Mouse (Mus musculus) gastrocnemius, postnatal 10 days (tissue): Measurements from ENCODE around the gene Hdgfl2. TPM values are rescaled to one million over a fixed set of nuclear protein-coding genes. Genes with fewer than 3 reads are reported as not detected.
A peak's percentile ranks its signal among the peaks of the same experiment; 100 is the strongest.
"Not testable (repeated sequence)": the region's sequence is repeated elsewhere in the genome, so short reads cannot be mapped to it uniquely, and the experiment has no call there.

Experiments used
- DNase-seq: peaks from one replicate; pipeline ENCODE4 v3.0.0; 2021; ENCODE audit warnings: mixed read lengths
- total RNA-seq, 2 experiments: library from RNA; stranded (reverse); gene quantifications; 2 replicates each; pipeline ENCODE4 v1.2.3; 2021

Hdgfl2 gene
- total RNA-seq, 2 experiments from 2014 or later = 37.7 to 45.7 TPM

GRCm38 (mm10) chr17:56103465-56104285, 24.2 kb downstream of the Hdgfl2 start:
- DNase-seq = no peak

GRCm38 (mm10) chr17:56104821-56105220, 25.4 kb downstream of the Hdgfl2 start:
- not testable (repeated sequence) for DNase-seq

GRCm38 (mm10) chr17:56106436-56106835, 27.0 kb downstream of the Hdgfl2 start:
- DNase-seq = not testable (repeated sequence)

- DNase-seq = no peak
These were observed 27.5 kb downstream of the Hdgfl2 start for GRCm38 (mm10) chr17:56106981-56107380.

- DNase-seq = no peak
These were observed 28.3 kb downstream of the Hdgfl2 start for GRCm38 (mm10) chr17:56107736-56108135.

- DNase-seq = peak; percentile 74
These were observed 29.1 kb downstream of the Hdgfl2 start for GRCm38 (mm10) chr17:56108334-56109044.

GRCm38 (mm10) chr17:56109219-56110051, 30.0 kb downstream of the Hdgfl2 start, which contains the start of gene Plin4:
Gene Plin4 (minus strand): TSS chr17:56109803.
- DNase-seq = peak; percentile 66

- DNase-seq = no peak
These were observed 31.1 kb downstream of the Hdgfl2 start for GRCm38 (mm10) chr17:56110571-56110970.

GRCm38 (mm10) chr17:56111021-56111420, 31.6 kb downstream of the Hdgfl2 start:
- DNase-seq = no peak

GRCm38 (mm10) chr17:56111864-56112263, 32.4 kb downstream of the Hdgfl2 start:
- DNase-seq = peak; percentile 73

GRCm38 (mm10) chr17:56112743-56113142, 33.3 kb downstream of the Hdgfl2 start:
- DNase-seq = no peak

GRCm38 (mm10) chr17:56116193-56116592, 36.8 kb downstream of the Hdgfl2 start:
- DNase-seq = no peak

- DNase-seq = peak; percentile 71
These were observed 37.8 kb downstream of the Hdgfl2 start, which contains the start of gene Plin5 for GRCm38 (mm10) chr17:56117251-56117710. Gene Plin5 (minus strand): TSS chr17:56117596.

- DNase-seq = no peak
These were observed 40.0 kb downstream of the Hdgfl2 start for GRCm38 (mm10) chr17:56119431-56119830.

GRCm38 (mm10) chr17:56119981-56120880, 40.8 kb downstream of the Hdgfl2 start:
- no peak for DNase-seq

- no peak for DNase-seq
These were observed 42.4 kb downstream of the Hdgfl2 start, which contains the start of gene Lrg1 for GRCm38 (mm10) chr17:56121826-56122225. Gene Lrg1 (minus strand): TSS chr17:56122001.

- DNase-seq = no peak
These were observed 43.7 kb downstream of the Hdgfl2 start for GRCm38 (mm10) chr17:56123161-56123560.

GRCm38 (mm10) chr17:56123681-56124340, 44.4 kb downstream of the Hdgfl2 start:
- no peak for DNase-seq

GRCm38 (mm10) chr17:56124377-56125275, 45.2 kb downstream of the Hdgfl2 start:
- DNase-seq = peak; percentile 68
